Mouse (Mus musculus): Measurements from ENCODE around the gene Mapk9. TPM values are rescaled to one million over a fixed set of nuclear protein-coding genes. Genes with fewer than 3 reads are reported as not detected.
A peak's percentile ranks its signal among the peaks of the same experiment; 100 is the strongest.

Mapk9 gene
- total and polyA plus RNA-seq, 3 experiments = 7.8 to 47.9 (median 39.1) TPM

DNA sequence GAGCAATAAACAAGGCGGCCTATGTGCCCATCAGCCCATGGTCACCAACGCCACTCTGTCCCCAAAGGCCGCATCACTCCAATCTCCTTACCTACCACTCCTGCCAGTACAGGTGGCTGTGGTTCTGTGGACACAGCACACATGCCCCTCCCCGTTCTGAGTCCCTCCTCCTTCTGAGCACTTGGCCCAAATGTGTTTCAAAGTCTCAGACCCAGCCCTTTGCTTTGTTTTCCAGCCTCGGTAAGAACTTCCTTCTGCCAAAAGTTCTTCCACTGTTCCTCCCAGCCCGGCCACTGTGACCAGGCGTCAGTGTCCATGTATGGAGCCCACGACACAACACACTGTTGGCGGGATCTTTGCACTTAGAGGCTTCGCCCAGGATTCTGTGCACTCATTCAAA lies 2.2 kb upstream of the Mapk9 start:
- Histone ChIP-seq H3K27me3 (ENCODE audit: insufficient read depth, low read length) (no peaks in the 10 kb centered on the region), H3K9me3 (replicated peaks) (no peaks in the 10 kb centered on the region), H3K36me3 (replicated peaks) (peaks cover 6% of the 10 kb centered on the region), H3K4me3 (ENCODE audit: low read depth, low read length) (no peak overlapping the region), H3K4me1 (ENCODE audit: insufficient read depth, low read depth, low read length) (peaks cover 51% of the 10 kb centered on the region)
- DNase-seq (ENCODE audit: low spot score) (no peak), ATAC-seq (ENCODE audit: extremely low read depth, insufficient number of reproducible peaks, low FRiP score, poor library complexity, severe bottlenecking) (no peak)
- TF ChIP-seq POLR2AphosphoS5 (IDR thresholded peaks at IDR 0.05; ENCODE audit: insufficient replicate concordance, low read depth, low read length) = no peak
- TF ChIP-seq TAL1 (conservative IDR thresholded peaks at IDR 0.05; ENCODE audit: low read depth, low read length) = no peak
- no peak for TF ChIP-seq GATA1 (IDR thresholded peaks at IDR 0.05; ENCODE audit: borderline replicate concordance, low read length)

DNA sequence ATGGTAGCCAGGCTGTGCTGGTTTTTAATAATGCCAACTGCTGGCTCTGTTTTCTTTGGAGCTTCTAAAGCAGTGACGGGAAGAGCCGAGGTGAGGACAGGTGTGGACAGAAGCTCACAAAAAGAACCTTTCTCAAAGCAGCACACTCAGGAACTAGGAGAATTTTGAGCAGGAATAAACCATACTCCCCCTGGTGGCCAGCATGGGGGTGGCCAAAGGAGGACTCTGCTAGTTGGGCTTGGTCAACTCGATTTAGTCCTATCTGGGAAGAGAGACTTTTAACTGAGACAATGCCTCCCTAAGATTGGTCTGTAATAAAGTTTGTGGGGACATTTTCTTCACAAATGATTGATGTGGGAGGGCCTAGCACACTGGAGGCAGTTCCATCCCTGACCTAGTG lies 1.6 kb upstream of the Mapk9 start:
- Histone ChIP-seq H3K27me3 (ENCODE audit: insufficient read depth, low read length) (no peaks in the 10 kb centered on the region), H3K36me3 (replicated peaks) (peaks cover 10% of the 10 kb centered on the region), H3K4me1 (ENCODE audit: insufficient read depth, low read depth, low read length) (peaks cover 51% of the 10 kb centered on the region), H3K4me3 (ENCODE audit: low read depth, low read length) (no peak overlapping the region), H3K9me3 (replicated peaks) (no peaks in the 10 kb centered on the region)
- DNase-seq (ENCODE audit: low spot score) (peak; percentile 27), ATAC-seq (ENCODE audit: extremely low read depth, insufficient number of reproducible peaks, low FRiP score, poor library complexity, severe bottlenecking) (no peak)
- TF ChIP-seq TAL1 (conservative IDR thresholded peaks at IDR 0.05; ENCODE audit: low read depth, low read length) (no peak), CTCF (IDR thresholded peaks at IDR 0.05; ENCODE audit: low read depth, low read length) (peak; percentile 69; the same call in 1 of the 2 replicates)

GRCm38 (mm10) chr11:49845958-49846357 lies 593 bp upstream of the Mapk9 start:
- TF ChIP-seq GATA2 (IDR thresholded peaks at IDR 0.05; ENCODE audit: borderline replicate concordance, low read depth, low read length) (no peak), GATA1 (IDR thresholded peaks at IDR 0.05; ENCODE audit: borderline replicate concordance, low read length) (no peak), TAL1 (conservative IDR thresholded peaks at IDR 0.05; ENCODE audit: low read depth, low read length) (no peak), CTCF (IDR thresholded peaks at IDR 0.05; ENCODE audit: low read depth, low read length) (no peak), POLR2AphosphoS5 (IDR thresholded peaks at IDR 0.05; ENCODE audit: insufficient replicate concordance, low read depth, low read length) (no peak)
- Histone ChIP-seq H3K4me1 (ENCODE audit: insufficient read depth, low read depth, low read length) (peaks cover 47% of the 10 kb centered on the region), H3K27me3 (ENCODE audit: insufficient read depth, low read length) (no peaks in the 10 kb centered on the region), H3K4me3 (ENCODE audit: low read depth, low read length) (peak overlapping the region; percentile 95), H3K9me3 (replicated peaks) (no peaks in the 10 kb centered on the region), H3K36me3 (replicated peaks) (peaks cover 20% of the 10 kb centered on the region)
- ATAC-seq (ENCODE audit: extremely low read depth, insufficient number of reproducible peaks, low FRiP score, poor library complexity, severe bottlenecking) = no peak
- no peak for DNase-seq (ENCODE audit: low spot score)

GRCm38 (mm10) chr11:49847071-49847810 lies 690 bp downstream of the Mapk9 start:
- Histone ChIP-seq H3K36me3 (replicated peaks) (peaks cover 29% of the 10 kb centered on the region), H3K4me1 (ENCODE audit: insufficient read depth, low read depth, low read length) (peaks cover 46% of the 10 kb centered on the region), H3K9me3 (replicated peaks) (no peaks in the 10 kb centered on the region), H3K27me3 (ENCODE audit: insufficient read depth, low read length) (no peaks in the 10 kb centered on the region), H3K4me3 (ENCODE audit: low read depth, low read length) (peak overlapping the region; percentile 95)
- no peak for TF ChIP-seq GATA1 (IDR thresholded peaks at IDR 0.05; ENCODE audit: borderline replicate concordance, low read length)
- no peak for TF ChIP-seq CTCF (IDR thresholded peaks at IDR 0.05; ENCODE audit: low read depth, low read length)
- no peak for TF ChIP-seq POLR2AphosphoS5 (IDR thresholded peaks at IDR 0.05; ENCODE audit: insufficient replicate concordance, low read depth, low read length)
- no peak for TF ChIP-seq GATA2 (IDR thresholded peaks at IDR 0.05; ENCODE audit: borderline replicate concordance, low read depth, low read length)
- TF ChIP-seq TAL1 (conservative IDR thresholded peaks at IDR 0.05; ENCODE audit: low read depth, low read length) = no peak
- DNase-seq (ENCODE audit: low spot score) (peak; percentile 18), ATAC-seq (ENCODE audit: extremely low read depth, insufficient number of reproducible peaks, low FRiP score, poor library complexity, severe bottlenecking) (no peak)

- Histone ChIP-seq H3K36me3 (replicated peaks) (peaks cover 33% of the 10 kb centered on the region), H3K9me3 (replicated peaks) (no peaks in the 10 kb centered on the region), H3K4me3 (ENCODE audit: low read depth, low read length) (no peak overlapping the region; the same call in 1 of the 2 replicates), H3K4me1 (ENCODE audit: insufficient read depth, low read depth, low read length) (peaks cover 43% of the 10 kb centered on the region), H3K27me3 (ENCODE audit: insufficient read depth, low read length) (no peaks in the 10 kb centered on the region)
- TF ChIP-seq GATA1 (IDR thresholded peaks at IDR 0.05; ENCODE audit: borderline replicate concordance, low read length) (no peak), GATA2 (IDR thresholded peaks at IDR 0.05; ENCODE audit: borderline replicate concordance, low read depth, low read length) (no peak), CTCF (IDR thresholded peaks at IDR 0.05; ENCODE audit: low read depth, low read length) (no peak), POLR2AphosphoS5 (IDR thresholded peaks at IDR 0.05; ENCODE audit: insufficient replicate concordance, low read depth, low read length) (no peak), TAL1 (conservative IDR thresholded peaks at IDR 0.05; ENCODE audit: low read depth, low read length) (no peak)
- DNase-seq (ENCODE audit: low spot score) (no peak), ATAC-seq (ENCODE audit: extremely low read depth, insufficient number of reproducible peaks, low FRiP score, poor library complexity, severe bottlenecking) (no peak)
Observed at GRCm38 (mm10) chr11:49847811-49848078, 1.2 kb downstream of the Mapk9 start.

GRCm38 (mm10) chr11:49848080-49848815 lies 1.7 kb downstream of the Mapk9 start:
- H3K36me3 ChIP-seq (replicated peaks) = peaks cover 35% of the 10 kb centered on the region
- H3K9me3 ChIP-seq (replicated peaks) = no peaks in the 10 kb centered on the region
- no peaks in the 10 kb centered on the region for H3K27me3 ChIP-seq (ENCODE audit: insufficient read depth, low read length)
- ATAC-seq (ENCODE audit: extremely low read depth, insufficient number of reproducible peaks, low FRiP score, poor library complexity, severe bottlenecking) (no peak), DNase-seq (ENCODE audit: low spot score) (no peak)
- H3K4me1 ChIP-seq (ENCODE audit: insufficient read depth, low read depth, low read length) = peaks cover 41% of the 10 kb centered on the region
- TF ChIP-seq CTCF (IDR thresholded peaks at IDR 0.05; ENCODE audit: low read depth, low read length) (no peak), GATA2 (IDR thresholded peaks at IDR 0.05; ENCODE audit: borderline replicate concordance, low read depth, low read length) (no peak), POLR2AphosphoS5 (IDR thresholded peaks at IDR 0.05; ENCODE audit: insufficient replicate concordance, low read depth, low read length) (no peak), GATA1 (IDR thresholded peaks at IDR 0.05; ENCODE audit: borderline replicate concordance, low read length) (no peak), TAL1 (conservative IDR thresholded peaks at IDR 0.05; ENCODE audit: low read depth, low read length) (no peak)
- H3K4me3 ChIP-seq (ENCODE audit: low read depth, low read length) = no peak overlapping the region; the same call in 1 of the 2 replicates

Data from G1E (cell line).